Mouse (Mus musculus) cerebellum, adult (tissue): ENCODE results near the gene Prkch.

Source experiments
- ATAC-seq: cut with Nextera tagmentation; 2 replicates; pipeline ENCODE4 v1.9.2; 2017; ENCODE audit warnings: mild to moderate bottlenecking, moderate library complexity, mixed read lengths; ENCODE audit not compliant: insufficient number of reproducible peaks, low FRiP score, low TSS enrichment

Gene Prkch

GRCm38 (mm10) chr12:73609262-73609661, 24.7 kb downstream of the Prkch start:
- no peak for ATAC-seq

- no peak for ATAC-seq
These were observed 25.3 kb downstream of the Prkch start for GRCm38 (mm10) chr12:73609676-73610545.

GRCm38 (mm10) chr12:73610831-73611370, 26.3 kb downstream of the Prkch start:
- no peak for ATAC-seq

- ATAC-seq, result no peak
These were observed 27.1 kb downstream of the Prkch start for GRCm38 (mm10) chr12:73611741-73612140.

GRCm38 (mm10) chr12:73613183-73613582, 28.6 kb downstream of the Prkch start:
- no peak for ATAC-seq

- ATAC-seq, result no peak
These were observed 33.1 kb downstream of the Prkch start for GRCm38 (mm10) chr12:73617652-73618051.

- no peak for ATAC-seq
These were observed 40.9 kb downstream of the Prkch start for GRCm38 (mm10) chr12:73625277-73626032.

- no peak for ATAC-seq
These were observed 43.3 kb downstream of the Prkch start for GRCm38 (mm10) chr12:73627902-73628301.

GRCm38 (mm10) chr12:73630596-73630995, 46.0 kb downstream of the Prkch start:
- no peak for ATAC-seq

- ATAC-seq, result no peak
These were observed 46.6 kb downstream of the Prkch start for GRCm38 (mm10) chr12:73631148-73631547.

- ATAC-seq, result no peak
These were observed 48.2 kb downstream of the Prkch start for GRCm38 (mm10) chr12:73632671-73633244.

GRCm38 (mm10) chr12:73633707-73634106, 49.1 kb downstream of the Prkch start:
- no peak for ATAC-seq

GRCm38 (mm10) chr12:73639571-73639970, 55.0 kb downstream of the Prkch start:
- ATAC-seq, result no peak

- ATAC-seq, result no peak
These were observed 56.6 kb downstream of the Prkch start for GRCm38 (mm10) chr12:73641183-73641582.

GRCm38 (mm10) chr12:73645216-73645615, 60.6 kb downstream of the Prkch start:
- ATAC-seq, result no peak

GRCm38 (mm10) chr12:73647686-73648085, 63.1 kb downstream of the Prkch start:
- ATAC-seq, result no peak

- ATAC-seq, result no peak
These were observed 72.1 kb downstream of the Prkch start for GRCm38 (mm10) chr12:73656568-73657204.

- ATAC-seq, result no peak
These were observed 78.8 kb downstream of the Prkch start for GRCm38 (mm10) chr12:73663421-73663820.

GRCm38 (mm10) chr12:73666701-73667100, 82.1 kb downstream of the Prkch start:
- ATAC-seq, result no peak

GRCm38 (mm10) chr12:73667607-73668006, 83.0 kb downstream of the Prkch start:
- ATAC-seq, result no peak
